Mouse (Mus musculus) R1 (cell line): ENCODE measurements at regions not wholly inside any gene's neighbourhood (a gene's known extent, or its start where the extent isn't known, plus 50 kb on each side); places are given as distances from the start of the nearest gene placed in this dataset.
A peak's percentile ranks its signal among the peaks of the same experiment; 100 is the strongest.

Experiments used
- DNase-seq: peaks from one replicate; pipeline ENCODE4 v3.0.0-alpha.2; 2018; ENCODE audit warnings: low read depth, low spot score

DNA sequence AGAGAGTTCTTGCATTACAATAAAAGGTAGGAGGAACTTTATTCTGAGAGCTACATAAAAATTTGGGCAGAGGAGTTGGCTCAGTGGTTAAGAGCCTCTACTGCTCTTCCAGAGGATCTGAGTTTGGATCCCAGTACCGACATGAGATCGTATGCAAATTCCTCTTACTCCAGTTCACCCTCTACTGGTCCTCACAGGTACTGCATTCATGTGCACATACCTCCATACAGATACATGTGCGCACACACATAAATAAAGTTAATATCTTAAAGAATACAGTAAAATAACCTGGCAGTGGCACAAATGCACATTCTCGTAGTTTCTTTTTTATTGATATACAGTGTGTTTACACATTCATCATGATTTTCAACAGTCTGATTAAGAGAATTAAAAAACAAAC lies 232.4 kb downstream of the Vps13c start:
- peak; percentile 53 for DNase-seq

DNA sequence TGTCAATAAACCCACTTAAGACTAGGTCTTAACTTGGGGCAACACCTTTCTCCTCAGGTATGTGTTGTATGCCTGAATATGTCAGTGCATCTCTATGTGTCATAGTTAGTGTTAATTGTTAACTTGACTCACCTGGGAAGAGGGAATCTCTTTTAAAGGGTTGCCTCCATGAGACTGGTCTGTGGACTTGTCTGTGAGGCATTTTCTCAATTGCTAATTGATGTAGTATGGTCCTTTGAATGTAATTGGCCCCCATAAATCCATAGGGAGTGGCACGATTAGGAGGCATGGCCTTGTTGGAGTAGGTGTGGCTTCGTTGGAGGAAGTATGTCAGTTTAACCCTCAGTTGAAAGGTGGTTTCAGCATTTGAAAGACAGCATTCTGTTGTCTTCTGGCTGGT lies 237.1 kb downstream of the Vps13c start:
- no peak for DNase-seq

DNA sequence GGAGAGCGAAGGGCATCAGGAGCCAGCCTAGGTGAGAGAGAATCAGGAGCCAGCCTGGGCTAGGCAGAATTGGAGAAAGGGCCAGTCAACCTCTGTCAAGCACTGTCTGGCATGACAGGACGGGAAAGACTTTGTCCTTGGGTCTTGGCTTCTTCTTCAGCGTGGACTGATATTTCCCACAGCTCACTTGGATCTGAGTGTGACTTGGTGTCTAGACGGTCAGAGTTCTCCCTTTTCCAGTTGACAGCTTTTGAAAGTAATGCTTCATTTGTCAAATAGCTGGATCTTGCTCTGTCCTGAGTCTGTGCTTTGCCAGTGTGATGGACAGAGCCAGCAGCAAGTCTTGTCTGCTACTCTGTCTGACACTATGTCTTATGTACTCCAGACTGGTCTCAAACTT lies 243.1 kb downstream of the Vps13c start:
- DNase-seq = no peak

DNA sequence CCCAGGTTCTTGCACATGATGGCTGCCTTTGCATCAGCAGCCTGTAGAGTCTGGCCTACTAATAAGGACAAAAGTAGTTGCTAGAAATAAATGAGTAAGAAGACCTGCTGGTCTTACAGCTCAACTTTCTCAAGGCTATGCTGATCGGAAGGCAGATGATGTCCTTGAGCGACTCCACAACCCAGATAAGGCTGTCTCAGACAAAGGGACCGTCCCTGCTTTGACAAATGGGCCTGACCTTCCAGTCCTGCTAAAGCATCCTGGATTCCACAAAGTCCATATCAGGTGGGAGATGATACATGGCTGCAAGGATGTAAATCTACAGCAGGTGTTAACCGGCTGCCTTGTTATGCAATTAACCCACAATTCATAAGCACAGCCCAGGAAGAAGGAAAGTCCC lies 244.8 kb downstream of the Vps13c start:
- DNase-seq = no peak

DNA sequence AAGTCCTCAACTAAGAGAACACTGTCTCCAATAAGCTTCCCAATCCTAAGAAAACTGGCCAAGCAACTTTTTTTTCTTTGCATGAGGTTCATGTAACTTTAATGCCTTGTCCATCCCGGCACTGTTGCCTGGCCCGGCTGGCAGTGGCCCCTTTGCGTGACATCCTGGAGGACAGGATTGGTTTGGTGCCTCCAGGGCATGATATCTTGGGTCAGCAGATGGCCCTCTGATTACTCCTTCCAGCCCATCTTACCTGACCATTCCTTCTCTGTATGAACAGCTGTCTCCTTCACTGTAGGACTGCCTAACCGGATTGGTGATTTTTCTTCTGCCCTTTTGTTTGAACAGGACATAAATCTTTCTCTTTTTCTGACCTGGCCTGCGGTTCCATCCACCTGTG lies 254.4 kb downstream of the Vps13c start:
- DNase-seq = no peak

GRCm38 (mm10) chr9:68109841-68110240 lies 269.6 kb downstream of the Vps13c start:
- DNase-seq = no peak

DNA sequence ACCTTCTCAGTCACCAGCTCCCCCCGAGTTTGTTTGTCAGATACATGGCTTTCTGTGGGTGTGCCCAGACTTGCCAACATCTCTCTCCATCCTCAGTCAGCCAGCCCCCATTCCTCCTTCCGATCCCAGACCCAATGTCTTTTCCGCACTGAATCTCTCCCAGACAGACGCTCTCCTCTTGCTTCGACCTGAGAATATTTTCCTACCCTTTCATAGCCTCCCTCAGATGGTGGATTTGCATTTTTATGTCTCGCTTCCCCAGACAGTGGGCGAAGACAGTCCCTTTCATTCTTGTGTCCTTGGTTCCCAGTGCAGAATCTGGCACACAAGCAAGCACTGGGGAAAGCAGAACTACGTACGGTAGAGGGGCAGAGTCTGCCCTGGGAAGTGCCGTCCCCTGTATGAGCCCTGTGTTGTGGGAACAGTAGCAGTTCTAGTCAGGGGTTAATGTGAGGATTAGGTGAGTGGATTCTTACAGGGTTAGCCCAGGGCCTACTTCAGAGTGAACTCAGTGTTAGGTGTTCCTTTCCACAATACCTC lies 275.0 kb downstream of the Vps13c start:
- no peak for DNase-seq

DNA sequence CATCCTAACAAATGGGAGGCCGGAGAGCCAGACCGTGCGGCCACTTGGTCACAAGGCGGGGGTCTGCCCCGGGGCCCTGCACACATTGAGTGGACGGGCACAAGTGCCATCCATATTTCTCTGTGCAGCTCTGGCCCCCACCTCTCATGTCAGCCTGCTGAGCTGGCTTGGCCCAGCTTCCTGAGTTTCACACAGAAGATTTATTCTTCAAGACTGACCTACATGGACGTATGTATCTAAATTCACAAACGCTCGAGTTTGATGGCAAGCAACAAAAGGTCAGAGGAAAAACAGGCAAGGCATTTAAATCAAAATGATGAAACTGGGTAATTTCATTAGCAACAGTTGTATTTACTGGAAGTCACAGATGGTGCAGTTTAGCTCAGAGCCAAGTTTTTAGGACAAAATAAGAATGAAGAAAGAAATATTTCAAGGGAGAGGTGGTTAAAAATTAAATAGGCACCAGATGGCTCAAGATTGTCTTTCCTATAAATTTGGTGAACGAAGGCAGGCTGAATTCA lies 276.1 kb downstream of the Vps13c start:
- DNase-seq = no peak

- no peak for DNase-seq
Observed at GRCm38 (mm10) chr9:68118266-68118665, 278.1 kb downstream of the Vps13c start.

- peak; percentile 9 for DNase-seq
Observed at GRCm38 (mm10) chr9:68122266-68122665, 282.1 kb downstream of the Vps13c start.

DNA sequence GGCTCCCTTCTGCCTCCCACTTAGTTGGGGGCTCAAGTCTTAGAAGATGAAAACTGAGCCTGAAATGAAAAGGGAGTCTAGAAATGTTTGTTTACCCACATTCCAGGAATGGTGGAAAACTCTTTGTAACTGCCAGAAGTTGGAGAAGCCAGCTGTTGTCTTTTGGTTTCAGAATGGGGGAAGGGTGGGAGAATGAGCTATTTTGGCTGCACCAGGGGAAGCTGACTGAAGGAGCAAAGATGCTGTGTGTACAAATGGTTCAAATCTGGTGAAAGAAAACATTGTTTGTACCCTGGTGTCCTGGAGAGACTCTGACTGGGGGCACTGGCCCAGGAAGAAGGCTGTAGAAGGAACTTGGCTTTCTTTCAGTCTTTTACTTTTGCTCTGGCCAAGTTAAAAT lies 291.1 kb downstream of the Vps13c start:
- DNase-seq = no peak

DNA sequence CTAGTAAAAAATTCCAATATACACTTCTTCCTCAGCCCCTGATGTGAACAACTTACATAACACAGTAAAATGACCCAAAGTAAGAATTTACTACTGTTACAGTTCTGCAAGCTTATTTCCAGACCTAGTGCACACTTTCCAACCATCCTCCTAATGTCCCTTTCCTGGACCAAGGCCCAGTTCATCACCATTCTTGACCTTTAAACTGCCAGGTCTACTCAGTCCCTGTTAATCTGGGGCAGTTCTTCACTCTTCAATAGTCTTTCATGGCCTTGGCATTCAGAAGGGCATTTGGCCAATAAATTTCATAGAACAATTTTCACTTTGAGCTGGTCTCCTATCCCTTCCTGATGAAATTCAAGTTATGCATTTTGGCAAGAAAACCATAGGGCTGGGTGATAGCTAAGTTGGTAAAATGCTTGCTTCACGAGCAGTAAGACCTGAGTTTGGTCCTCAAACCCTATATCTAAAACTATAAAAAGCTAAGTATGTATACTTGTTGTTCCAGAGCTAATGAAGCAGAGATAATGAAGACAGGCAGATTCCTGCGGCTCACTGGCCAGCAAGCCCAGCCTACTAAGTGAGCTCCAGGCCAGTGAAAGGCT lies 295.4 kb downstream of the Vps13c start:
- DNase-seq = no peak

DNA sequence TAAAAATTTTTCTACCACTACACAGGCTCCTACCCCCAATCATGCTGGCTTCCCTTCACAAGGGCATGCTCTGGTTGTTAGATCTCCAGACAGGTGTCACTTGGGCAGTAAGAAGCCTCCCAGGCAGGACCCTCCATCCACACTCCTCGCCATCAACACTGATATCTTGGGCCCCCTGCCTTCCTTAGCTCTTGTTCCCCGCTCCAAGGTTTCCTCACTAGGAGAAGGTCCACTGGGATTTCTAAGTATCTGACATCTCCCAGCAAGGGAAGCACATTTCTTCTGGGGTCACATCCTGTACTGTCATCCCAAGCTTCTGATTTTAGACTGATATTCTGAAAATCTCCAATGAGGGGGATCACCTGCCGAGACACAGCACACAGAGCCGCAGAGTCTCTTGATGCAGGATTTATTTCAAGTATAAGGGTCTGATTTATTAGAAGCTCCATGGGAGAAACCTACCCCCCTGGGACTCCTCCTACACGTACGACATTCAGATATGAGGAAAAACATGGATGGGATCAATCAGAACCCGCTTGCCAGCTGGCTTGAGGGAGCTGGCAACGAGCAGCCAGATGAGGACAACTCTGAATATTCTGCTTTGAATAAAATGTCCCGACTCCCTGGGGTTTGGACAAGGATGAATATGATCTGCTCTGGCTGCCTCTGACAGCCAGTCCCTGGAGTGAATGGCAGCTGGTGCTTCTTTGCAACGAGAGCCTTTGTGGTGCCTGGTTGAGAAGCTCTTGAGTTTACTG lies 322.8 kb downstream of the Vps13c start:
- no peak for DNase-seq

- no peak for DNase-seq
Observed at GRCm38 (mm10) chr9:68166556-68166955, 326.4 kb downstream of the Vps13c start.

DNA sequence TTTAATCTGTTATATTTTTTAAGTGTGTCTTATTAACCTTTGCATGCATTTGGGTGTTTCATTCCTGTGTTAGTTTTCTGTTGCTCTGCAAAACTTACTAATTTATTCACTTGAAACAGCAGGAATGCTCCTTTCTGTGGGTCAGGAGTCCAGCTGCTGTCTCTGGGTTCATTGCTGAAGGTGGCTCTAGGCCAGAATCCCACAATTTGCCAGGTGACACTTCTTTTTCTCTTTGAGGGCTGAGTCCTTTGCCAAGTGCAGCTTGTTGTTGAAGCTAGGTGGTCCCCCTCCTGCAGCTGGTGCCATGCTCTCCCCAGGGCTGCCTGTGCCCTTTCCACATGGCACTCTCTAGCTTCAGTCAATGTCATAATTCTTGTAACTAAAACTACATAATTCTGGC lies 348.7 kb downstream of the Vps13c start:
- no peak for DNase-seq

DNA sequence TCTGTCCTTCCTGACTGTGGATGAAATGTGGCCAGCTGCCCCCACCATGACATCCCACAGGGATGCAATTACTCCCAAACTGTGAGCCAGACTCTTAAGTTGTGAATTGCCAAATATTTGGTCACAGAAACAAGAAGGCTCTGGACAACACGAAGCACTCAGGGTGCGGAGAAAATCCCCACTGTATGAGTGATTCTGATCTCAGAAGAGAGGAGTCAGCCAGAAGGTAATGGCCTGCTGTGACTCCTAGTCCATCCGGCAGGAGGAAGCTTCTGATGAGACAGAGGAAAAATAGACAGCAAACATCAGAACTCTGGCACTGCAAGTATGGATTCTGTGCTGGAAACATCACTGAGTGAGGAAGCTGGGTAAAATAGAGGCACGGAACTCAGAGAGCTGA lies 359.6 kb downstream of the Vps13c start:
- no peak for DNase-seq

- DNase-seq = no peak
Observed at GRCm38 (mm10) chr9:68201031-68201430, 360.8 kb downstream of the Vps13c start.

GRCm38 (mm10) chr9:68225694-68226093 lies 385.5 kb downstream of the Vps13c start:
- no peak for DNase-seq

GRCm38 (mm10) chr9:68231131-68231530 lies 390.9 kb downstream of the Vps13c start:
- no peak for DNase-seq

DNA sequence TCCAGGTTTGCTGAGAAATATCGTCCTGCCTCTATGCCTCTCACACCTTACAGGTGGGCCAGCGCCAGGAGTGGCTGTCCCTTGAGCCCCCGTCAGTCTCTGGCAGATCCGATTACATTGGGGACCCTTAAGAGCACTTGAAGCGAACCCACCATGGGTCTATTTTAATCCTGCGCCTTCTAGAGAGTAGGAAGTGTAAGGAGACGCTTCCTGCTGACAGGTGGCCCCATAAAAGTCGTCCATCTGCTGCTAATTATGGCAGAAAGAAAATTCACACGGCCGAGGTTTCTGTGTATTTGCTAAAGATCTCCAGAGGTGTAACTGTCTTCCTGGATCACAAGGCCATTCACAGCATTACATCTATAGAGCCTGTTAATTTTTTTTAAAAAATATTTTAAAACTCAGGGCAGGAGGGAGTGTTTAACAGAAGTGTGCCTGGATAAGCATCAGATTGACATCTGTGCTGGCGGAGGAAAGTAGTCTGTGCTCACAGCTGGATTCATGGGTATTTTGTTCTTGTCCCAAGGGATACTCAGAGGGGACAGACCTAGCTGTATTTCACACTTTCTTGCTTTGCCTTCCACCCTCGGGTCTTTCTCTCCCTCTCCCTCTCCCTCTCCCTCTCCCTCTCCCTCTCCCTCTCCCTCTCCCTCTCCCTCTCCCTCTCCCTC lies 394.9 kb downstream of the Vps13c start:
- no peak for DNase-seq

- DNase-seq = no peak
Observed at GRCm38 (mm10) chr9:68239121-68239520, 398.9 kb downstream of the Vps13c start.

GRCm38 (mm10) chr9:68239551-68239950 lies 399.4 kb downstream of the Vps13c start:
- DNase-seq = no peak
